Mouse (Mus musculus): ENCODE results near the gene Id1.
A peak's percentile ranks its signal among the peaks of the same experiment; 100 is the strongest.

The Id1 gene

DNA sequence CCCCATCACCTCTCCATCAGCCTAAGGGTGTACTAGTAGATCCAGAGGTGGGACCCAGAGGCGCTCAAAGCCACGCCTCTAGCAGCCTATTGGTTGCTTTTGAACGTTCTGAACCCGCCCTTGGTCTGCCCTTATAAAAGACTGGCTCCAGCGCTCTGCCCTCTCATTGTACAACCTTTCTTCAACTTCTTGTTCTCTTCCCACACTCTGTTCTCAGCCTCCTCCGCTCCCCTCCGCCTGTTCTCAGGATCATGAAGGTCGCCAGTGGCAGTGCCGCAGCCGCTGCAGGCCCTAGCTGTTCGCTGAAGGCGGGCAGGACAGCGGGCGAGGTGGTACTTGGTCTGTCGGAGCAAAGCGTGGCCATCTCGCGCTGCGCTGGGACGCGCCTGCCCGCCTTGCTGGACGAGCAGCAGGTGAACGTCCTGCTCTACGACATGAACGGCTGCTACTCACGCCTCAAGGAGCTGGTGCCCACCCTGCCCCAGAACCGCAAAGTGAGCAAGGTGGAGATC lies at the start of gene Id1:
Gene Id1 (plus strand): TSS at position 162 of the 512 bp plus-strand sequence.
- peak; percentile 75 for DNase-seq (ENCODE audit: low read depth, low spot score)

DNA sequence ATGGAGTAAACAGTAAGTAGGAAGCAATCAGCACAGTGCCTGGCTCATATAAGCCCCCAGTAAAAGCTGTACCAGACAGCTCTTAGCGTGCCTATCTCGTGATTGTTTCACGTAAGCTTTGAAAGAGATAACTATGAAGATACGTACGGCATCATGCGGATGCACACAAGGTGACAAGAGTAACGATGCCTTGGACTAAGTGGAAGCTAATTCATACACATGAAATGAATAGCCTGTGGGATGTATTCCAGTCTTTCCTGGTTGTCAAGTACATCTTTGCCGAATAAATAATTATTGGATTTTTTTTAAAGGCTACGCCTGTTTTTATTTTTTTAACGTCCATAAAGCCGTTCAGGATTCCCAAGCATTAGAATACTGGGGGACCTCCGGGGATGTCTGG lies 49.7 kb upstream of the Id1 start:
- DNase-seq (ENCODE audit: low read depth, low spot score): no peak

DNA sequence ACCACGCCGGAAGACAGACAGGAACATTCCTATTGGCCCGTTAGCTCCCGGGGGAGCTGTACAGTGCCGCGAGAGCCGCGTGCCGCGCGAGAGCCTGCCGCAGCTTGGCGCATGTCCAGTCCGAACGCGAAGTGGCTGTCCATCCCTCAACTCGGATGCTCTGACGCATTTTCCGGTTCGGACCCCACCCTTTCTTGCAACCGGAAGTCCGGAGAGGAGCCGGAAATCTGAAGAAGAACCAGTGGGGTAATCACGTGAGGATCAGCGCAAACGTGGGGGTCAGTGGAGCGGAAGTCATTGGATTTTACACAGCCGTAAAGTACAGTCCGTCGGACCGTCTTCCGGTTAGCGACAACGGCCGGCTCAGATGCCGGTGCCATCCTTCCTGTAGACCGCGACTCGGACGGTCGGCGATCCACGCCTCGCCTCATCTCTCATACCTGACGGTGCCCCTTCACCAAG lies 49.2 kb upstream of the Id1 start, which contains the start of gene Mcts2:
Gene Mcts2 (plus strand): TSS at position 230 of the 462 bp plus-strand sequence.
- DNase-seq (ENCODE audit: low read depth, low spot score): peak; percentile 45

DNA sequence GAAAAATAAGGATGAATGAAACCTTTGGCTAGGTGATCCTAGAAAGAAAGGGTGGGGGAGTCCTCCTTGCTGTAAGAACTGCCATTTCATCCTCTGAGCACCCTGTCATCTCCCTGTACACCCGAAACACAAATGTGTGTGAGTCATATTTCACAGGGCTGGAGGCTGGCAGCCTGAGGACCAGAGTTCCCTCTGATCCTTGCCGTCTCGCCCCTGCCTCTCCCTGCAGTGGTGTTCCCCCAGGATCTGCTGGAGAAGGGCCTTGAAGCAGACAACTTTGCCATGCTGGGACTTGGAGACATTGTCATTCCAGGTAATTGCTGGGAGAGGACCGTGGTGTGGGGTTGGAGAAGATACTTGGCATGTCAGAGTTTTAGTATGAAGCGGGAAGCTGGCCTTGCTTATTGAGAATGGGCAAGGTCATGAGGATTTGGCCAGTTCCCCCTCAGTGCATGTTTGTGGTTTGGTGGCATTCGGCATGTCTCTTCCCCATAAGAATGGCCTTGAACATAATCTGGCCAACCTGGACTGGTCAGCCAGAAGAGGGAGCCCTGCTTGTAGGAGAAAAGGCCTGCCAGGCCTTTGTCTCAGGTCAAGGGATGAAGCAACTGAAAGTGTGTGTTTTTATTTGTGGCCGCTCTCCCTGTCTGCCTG lies 44.4 kb upstream of the Id1 start:
- DNase-seq (ENCODE audit: low read depth, low spot score): no peak

DNA sequence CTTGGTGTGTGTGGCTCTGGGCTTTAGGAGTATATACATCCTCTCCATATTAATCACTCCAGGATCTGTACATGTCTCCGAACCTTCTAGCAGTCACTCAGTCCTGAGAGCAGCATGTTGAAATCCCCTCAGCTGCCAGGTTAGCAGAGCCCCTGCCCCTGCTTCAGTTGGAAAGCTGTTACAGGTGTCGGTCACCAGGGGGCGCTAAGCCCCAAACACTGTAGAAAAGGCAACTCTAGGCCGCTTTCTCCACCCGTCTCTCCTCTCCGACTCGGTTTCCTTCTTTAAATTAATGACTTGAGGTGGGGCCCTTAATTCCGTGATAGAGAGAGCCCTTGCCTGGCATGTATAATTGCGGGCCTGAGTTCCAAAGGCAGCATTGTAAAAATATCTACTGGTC lies 42.8 kb upstream of the Id1 start:
- peak; percentile 81 for DNase-seq (ENCODE audit: low read depth, low spot score)

DNA sequence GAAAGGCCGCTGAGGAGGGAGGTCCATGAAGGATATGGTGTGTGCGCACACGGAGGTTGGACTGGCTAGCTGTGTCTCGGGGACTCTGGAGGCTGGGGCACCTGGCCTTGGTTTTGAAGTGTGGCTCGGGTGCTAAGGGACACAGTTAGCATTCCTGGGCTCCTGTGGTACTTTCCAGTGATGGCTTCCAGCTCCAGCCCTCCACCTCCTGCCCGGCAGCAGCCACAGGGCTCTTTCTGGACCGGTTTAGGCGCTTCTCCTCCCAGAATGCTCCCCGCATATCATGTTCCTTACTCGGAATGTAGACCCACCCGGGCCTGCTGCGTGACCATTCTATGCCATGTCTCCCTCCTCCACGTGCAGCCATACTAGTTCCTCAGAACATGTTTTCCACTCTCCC lies 42.3 kb upstream of the Id1 start:
- no peak for DNase-seq (ENCODE audit: low read depth, low spot score)

DNA sequence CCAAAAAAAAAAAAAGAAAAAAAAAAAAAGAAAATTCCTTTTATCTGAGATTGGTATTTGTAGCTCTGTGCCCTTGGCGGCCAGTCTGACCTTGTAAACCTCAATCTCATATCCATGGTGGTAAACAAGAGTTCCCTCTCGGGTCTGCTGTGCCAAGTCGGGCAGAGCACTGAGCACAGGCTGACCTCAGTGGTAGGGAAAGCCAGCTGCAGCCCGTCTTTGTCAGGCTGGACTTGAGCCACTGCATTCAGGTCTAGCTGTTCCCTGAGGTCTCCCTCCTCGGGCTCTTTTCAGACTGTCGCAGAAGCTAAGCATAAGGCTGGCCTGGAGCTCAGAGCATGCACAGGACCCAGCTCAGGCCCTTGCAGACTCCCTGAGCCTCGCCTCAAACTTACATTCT lies 41.3 kb upstream of the Id1 start:
- DNase-seq (ENCODE audit: low read depth, low spot score): no peak

DNA sequence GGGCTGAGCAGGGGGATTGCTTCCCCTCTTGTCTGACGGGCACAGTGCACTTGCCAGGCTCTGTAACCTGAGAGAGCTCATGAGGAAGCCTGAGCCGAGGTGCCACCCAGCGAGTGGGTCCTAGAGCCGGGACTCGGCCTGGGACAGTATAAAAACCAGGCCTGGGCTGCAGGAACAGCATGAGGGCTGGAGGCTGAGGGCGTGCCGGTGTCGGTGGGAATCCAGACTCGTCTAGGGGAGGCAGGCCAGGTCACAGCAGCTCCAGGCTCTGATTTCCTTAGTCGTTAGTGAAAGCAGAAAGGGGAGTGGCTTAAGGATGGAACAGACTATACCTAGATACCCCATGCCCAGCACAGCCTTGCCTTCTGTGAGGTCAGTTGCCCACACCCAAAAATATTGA lies 40.0 kb upstream of the Id1 start:
- DNase-seq (ENCODE audit: low read depth, low spot score): no peak

DNA sequence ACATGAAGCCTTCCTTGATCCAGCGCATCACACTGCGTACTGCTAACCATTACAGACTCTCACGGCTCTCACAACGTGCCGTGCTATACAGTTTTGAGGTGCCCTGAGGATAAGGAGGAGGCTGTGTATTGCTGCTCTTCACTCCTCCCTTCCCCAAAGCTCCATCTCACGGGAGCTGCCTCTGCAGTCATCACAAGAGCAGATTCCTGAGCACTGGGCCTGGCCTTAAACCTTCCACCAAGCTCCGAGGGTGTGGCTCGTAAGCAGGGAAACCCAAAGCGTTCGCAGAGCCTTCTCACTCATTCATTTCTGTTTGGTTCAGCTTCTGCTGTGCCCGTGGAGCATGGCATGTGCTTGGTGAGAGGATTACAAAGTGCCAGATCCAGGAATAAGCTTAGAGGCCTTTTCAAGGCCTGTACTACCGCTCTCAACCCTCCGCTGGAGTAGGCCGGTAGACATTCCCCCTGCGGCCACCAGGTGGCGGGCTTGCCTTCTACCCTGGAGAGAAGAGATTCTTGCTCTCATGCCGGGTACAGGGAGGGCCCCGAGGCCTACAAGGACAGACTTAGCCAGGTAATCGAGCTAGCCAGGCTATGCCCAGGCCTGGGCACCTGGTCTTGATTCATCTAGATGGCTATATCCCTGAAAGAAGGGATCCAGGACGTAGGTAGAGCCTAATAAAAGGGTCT lies 39.4 kb upstream of the Id1 start:
- DNase-seq (ENCODE audit: low read depth, low spot score): peak; percentile 92

DNA sequence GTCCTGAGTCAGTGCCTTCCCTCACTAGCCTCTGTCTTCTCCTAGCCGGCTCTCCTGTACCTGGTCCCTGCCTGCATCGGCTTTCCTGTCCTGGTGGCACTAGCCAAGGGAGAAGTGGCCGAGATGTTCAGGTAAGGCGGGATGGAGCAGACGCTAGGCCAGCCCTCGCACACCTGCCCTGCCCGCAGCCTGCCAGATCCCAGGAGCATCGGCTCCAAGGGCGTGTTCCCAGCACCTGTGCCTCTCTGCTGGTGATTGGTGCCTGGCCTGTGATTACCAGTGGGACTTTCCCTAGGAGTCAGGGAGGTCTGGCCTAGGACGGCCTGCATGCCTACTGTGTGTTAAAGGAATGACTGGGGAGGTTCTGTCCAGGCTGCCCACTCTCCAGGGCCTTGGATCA lies 35.9 kb upstream of the Id1 start:
- no peak for DNase-seq (ENCODE audit: low read depth, low spot score)

DNA sequence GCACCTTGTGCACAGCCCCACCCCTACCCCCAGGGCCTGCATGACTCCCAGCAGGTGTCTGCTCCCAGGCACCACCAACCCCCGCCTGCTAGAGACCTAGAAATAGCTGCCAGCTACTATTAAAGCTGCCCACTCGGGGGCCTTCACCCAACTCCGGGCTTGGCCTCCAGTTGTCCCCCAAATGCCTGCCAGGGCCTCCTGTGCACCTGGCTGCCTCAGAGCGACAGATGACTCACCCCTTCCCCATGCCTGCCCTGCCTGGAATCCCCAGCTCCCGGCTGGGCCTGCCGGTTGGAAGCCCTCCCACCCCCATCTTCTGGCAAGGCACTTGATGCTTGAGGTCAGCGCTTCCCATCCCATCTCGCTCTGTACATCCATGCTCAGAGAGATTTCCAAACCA lies 35.3 kb upstream of the Id1 start:
- DNase-seq (ENCODE audit: low read depth, low spot score): no peak

DNA sequence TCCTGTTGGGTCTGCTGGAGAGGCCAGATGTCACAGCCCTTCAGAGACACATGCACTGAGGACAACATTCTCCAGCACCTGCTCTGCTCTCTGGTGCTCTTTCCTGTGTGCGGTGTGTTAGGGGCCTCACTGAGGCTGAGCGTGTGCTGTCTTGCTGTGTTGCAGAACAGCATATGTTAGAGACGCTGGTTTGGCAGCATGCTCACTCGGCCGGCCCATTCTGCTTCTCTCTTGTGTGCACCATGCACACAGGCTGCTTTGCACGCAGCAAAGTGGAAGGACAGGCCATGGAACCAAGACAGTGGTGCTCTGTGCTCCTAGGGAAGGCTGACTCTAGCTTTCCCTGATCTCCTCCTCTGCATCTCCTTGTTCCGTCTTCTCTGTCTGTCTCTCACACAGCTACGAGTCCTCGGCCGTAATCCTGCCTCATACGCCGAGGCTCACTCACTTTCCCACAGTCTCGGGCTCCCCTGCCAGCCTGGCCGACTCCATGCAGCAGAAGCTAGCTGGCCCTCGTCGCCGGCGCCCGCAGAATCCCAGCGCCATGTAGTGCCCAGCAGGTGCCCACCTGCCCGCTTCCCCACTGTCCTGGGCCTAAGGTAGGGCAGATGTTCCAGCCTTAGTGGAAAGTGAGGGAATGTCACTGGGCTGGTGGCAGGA lies 32.3 kb upstream of the Id1 start:
- no peak for DNase-seq (ENCODE audit: low read depth, low spot score)

DNA sequence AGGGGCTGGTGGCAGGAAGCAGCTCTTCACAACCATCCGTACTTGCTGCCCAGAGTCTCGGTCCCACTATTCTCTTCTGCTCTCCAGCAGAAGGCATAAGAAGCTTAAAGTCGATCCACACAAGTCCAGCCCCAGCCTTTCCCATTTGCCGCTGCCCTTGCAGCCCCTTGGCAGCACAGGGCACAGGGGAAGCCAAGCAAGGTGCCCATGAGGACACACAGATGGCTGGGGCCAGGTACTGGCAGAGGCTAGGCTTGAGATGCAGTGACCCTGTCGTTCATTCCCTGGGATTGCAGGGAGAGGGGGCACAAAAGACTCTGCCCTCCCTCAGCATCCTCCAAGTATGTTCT lies 31.8 kb upstream of the Id1 start:
- DNase-seq (ENCODE audit: low read depth, low spot score): no peak

DNA sequence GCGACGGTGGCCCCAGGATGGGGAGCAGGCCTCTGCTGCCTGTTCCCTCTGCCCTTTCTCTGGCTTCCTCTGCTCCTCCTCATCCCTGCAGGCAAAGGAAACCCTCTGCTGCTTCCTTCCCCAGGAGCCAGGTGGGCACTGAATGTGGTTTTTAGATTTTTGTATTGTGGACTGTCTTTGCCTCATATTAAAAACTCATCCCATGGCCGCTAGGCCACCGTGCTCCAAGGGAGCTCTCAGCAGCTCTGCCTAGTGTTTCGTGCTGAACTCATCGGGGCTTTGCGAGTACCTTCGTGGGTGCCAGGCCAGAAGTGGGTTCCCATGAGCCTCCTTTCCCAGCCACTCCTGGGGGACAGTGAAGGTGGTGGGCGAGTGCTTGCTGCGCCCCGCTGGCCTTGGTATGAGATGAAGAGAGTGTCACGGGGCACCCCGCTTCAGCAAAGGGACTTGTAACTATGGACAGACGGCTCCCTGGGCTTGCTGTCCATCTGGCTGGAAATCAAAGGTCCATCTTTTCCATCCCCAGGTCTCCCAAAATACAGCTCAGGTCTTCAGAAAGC lies 31.2 kb upstream of the Id1 start:
- no peak for DNase-seq (ENCODE audit: low read depth, low spot score)

DNA sequence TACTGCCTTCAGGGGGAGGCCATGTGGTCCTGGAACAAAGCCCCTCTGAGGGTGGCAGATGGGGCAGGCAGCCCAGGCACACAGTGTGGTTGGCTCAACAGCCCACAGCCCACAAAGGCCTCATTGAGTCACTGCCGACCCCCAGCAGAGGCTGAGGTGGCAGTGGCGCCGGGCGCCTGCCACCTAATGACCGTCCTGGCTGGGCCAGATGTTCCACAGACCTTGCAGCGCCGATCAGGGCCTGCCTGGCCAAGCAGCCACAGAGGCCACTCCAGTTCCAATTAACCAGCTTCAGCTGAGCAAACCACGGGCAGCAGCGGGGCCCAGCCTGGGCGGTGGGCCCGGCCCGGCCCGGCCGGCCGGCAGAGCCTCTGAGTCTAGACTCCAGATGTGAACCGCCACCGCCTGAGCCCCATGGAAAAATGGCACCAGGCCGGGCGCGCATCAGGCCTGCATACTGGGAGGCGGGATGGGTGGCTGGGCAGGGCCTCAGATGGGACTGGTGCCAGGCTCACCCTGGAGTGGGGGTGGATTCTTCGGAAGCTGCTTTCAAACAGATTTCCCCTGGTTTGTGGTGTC lies 30.0 kb upstream of the Id1 start:
- DNase-seq (ENCODE audit: low read depth, low spot score): no peak

DNA sequence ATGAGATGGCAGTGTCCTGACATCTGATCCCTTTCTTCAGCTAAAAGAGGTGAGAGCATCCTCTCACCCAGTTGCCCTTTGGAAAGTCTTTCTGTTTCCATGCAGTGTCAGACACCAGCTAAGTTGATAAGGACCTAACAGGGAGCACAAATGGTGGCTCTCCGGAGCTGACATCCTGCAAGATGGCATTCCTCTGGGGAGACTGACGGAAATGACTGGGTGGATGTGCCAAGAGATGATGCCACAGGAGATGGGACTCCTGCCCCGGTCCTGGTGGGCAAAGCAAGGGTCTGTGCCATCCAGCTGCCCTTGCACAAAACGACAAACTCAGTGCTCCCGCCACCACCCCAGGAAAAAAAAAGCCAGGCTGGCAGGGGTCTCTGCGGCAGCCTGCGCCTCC lies 28.9 kb upstream of the Id1 start:
- no peak for DNase-seq (ENCODE audit: low read depth, low spot score)

DNA sequence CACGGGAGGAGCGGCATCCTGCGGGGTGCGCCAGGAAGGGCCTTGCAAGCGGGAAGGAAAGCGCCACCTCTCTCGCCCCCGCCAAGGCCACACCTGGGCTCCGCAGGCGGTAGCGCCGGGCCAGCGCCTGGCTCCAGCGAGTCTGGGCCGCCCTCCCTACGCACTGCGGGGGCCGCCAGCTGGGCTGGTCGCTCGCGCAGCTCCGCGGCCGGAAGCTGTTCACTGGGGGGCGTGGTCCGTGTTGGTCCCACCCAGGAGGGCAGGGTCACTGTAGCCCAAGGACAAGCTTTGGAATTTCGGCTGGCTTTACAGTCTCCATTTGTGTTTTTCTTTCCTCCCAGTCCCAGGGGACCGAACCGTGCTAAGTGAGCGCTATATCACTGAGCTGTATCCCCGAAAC lies 28.4 kb upstream of the Id1 start:
- DNase-seq (ENCODE audit: low read depth, low spot score): no peak

DNA sequence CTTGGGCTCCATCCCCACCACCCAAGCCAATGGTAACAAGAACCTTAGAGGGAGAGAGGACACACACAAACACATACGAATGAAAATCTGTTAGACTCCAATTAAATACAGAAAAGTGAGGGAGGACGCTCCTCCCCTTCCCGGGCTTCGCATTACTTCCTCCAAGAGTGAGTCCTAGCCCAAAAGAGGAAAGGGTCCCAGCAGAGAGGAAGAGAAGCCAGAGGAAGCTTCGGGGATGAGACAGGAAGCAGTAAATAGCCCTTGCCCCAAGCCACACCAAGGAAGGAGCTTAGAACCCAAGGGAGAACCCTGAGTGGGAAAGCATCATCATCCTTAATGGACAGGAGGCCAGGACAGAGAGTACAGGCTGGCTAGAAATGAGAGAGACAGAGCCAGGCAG lies 27.0 kb upstream of the Id1 start:
- no peak for DNase-seq (ENCODE audit: low read depth, low spot score)

DNA sequence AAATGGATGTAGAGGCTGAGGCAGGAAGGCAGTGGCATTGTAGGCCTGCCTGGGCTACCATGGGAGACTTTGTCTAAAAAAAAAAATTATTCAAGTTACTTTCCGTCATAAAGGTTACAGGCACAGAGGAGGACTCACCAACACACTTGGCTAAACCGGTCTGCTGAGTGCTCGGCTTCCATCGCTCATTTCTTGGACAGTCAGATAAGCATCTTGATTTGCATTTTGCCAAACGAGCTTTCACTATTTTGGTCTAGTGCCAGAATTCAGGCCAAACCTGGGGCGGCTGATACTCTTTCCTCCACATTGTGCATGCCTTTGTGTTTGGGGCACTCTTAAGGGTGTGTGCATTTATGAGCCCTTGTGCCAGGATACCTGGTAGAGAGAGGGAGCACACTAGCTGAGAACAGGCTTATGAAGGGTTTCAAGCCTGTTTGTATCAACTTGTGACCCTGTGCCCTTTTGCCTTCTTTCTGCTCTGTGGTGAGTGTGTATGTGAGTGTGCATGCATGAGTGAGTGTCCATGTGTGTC lies 19.7 kb upstream of the Id1 start:
- DNase-seq (ENCODE audit: low read depth, low spot score): no peak

DNA sequence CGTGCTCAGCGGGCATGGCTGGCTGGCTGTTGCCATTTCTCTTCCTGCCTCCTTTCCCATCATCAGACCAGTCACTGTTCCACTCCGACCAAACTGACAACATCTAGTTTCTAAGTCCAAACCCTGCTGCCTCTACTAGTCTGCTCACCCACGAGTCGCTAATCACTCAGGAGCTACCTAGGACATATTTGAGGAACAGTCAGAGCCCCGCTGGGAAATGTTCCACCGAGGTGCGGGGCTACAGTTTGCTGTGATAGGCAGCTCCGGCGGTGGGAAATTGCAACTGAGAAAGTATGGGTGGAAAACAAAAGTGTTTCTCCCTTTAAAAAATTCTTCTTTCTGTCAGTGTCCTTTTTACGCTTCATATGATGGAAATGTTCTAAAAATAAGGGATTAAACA lies 18.4 kb upstream of the Id1 start:
- no peak for DNase-seq (ENCODE audit: low read depth, low spot score)

DNA sequence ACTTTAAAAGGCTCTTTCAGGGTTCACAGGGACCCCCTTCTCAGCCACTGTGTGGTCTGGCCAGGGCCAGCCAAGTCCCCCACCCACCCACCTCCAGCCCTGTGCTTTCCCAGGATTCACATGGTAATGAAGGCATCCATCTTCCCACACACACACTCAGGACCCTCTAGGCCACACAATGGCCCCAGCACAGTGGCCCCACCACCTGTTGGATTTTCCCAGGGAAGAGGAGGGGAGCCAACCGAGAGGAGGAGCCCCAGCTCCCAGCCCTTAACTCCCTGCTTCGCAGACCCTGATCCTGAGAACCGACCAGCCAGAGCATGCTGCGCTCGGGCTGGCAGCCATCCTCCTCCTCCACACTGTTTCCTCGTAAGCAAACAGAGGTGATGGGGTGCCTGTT lies 18.0 kb upstream of the Id1 start:
- DNase-seq (ENCODE audit: low read depth, low spot score): no peak
